Mouse (Mus musculus) erythroblast, embryonic 14.5 days (primary cell): ENCODE data around the gene Uap1. TPM values are rescaled to one million over a fixed set of nuclear protein-coding genes. Genes with fewer than 3 reads are reported as not detected.

Experiments used
- H3K27me3 ChIP-seq: 2 replicates; pipeline ENCODE4 v1.6.1; 2012; ENCODE audit warnings: inconsistent platforms; ENCODE audit not compliant: control insufficient read depth
- H3K36me3 ChIP-seq: 2 replicates; pipeline ENCODE4 v1.6.1; 2012; ENCODE audit warnings: mild to moderate bottlenecking, inconsistent platforms; ENCODE audit not compliant: control insufficient read depth
- H3K4me1 ChIP-seq: 2 replicates; pipeline ENCODE4 v1.6.1; 2012; ENCODE audit warnings: inconsistent platforms; ENCODE audit not compliant: control insufficient read depth
- H3K4me3 ChIP-seq: replicated peaks from 2 replicates; pipeline ENCODE3; 2012; ENCODE audit warnings: moderate library complexity, mild to moderate bottlenecking, inconsistent platforms
- H3K9me3 ChIP-seq: 2 replicates; pipeline ENCODE4 v1.6.1; 2012; ENCODE audit warnings: low read length, inconsistent platforms, mixed read lengths; ENCODE audit not compliant: control insufficient read depth
- GATA1 ChIP-seq: IDR thresholded peaks from 2 replicates; pipeline ENCODE4 v1.6.1; 2012; ENCODE audit warnings: low read length, inconsistent platforms, mixed read lengths
- TAL1 ChIP-seq: IDR thresholded peaks from 3 replicates; pipeline ENCODE4 v1.6.1; 2012; ENCODE audit warnings: low read length, inconsistent platforms, mixed read lengths
- polyA plus RNA-seq: library from polyadenylated mRNA; stranded (reverse); fragments of >175 nt; gene quantifications from 2 replicates; pipeline ENCODE4 v1.2.3, GENCODE M21; 2012

Uap1 gene
- polyA plus RNA-seq, 1 experiment = 0.32 TPM

GRCm38 (mm10) chr1:170155298-170155697, 19.5 kb downstream of the Uap1 start:
- TF ChIP-seq TAL1 = no peak
- TF ChIP-seq GATA1 = no peak
- Histone ChIP-seq H3K36me3 (peaks cover 38% of the 10 kb centered on the region), H3K4me3 (no peak overlapping the region), H3K9me3 (no peaks in the 10 kb centered on the region), H3K4me1 (no peaks in the 10 kb centered on the region), H3K27me3 (no peaks in the 10 kb centered on the region)

DNA sequence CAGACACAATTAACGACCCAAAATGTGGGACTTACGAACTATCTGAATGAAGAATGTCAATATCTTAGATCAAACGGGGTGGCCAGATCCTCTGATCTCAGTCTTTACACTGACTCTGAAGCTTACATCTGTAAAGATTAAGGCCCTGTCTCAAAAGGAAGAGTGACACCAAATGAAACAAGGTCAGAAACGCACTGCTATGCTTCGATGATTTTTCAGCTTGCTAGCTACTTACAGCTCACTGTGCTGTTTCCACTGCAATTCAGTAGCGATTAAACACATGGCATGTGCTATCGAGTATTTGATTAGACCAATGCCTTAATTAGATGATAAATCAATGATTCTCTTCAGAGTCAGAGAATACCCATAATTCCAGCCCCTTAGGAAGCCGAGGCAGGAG, 20.8 kb downstream of the Uap1 start:
- Histone ChIP-seq H3K4me1 (peaks cover 6% of the 10 kb centered on the region), H3K9me3 (no peaks in the 10 kb centered on the region), H3K36me3 (peaks cover 41% of the 10 kb centered on the region), H3K27me3 (no peaks in the 10 kb centered on the region), H3K4me3 (no peak overlapping the region)
- no peak for TF ChIP-seq GATA1
- TF ChIP-seq TAL1 = no peak

DNA sequence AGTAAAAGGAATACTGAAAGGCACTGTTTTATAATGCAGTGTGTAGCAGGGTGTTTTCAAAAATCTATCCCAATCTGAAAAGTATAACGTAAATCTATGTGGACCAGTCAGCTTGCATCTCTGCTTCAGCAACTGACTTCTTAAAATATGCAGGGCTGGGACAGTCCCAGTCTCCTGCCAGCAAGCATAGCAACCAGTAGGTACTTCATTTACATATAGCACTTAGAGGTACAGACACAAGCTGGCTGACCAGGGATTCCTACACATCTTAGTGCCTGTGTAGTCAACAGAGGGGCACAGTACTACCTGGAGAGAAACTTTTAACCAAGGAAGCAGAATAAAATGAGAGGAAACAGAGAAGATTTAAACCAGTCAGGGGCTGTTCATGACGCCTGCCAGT, 22.2 kb downstream of the Uap1 start:
- H3K4me1 ChIP-seq = peaks cover 18% of the 10 kb centered on the region
- no peaks in the 10 kb centered on the region for H3K27me3 ChIP-seq
- no peaks in the 10 kb centered on the region for H3K9me3 ChIP-seq
- TF ChIP-seq GATA1 (no peak), TAL1 (no peak)
- peaks cover 43% of the 10 kb centered on the region for H3K36me3 ChIP-seq
- no peak overlapping the region for H3K4me3 ChIP-seq

DNA sequence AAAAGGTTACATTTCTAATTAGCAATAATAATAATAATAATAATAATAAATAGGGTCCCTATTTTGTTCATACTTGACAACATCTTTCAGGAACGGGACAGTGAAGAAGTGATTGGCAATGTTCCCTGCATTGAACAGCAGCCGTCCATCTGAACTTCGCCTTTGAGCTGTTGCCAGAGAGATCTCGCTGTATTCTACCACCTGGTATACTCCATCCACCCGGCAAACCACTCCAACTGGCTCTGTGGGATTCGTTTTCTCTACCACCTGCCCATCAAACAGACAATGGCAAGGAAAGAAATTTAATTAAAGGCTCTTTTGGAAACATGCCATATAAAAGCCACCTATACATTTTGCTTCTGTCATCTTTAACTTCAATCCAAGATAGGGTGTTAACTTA, 23.9 kb downstream of the Uap1 start:
- no peaks in the 10 kb centered on the region for H3K9me3 ChIP-seq
- peaks cover 21% of the 10 kb centered on the region for H3K4me1 ChIP-seq
- H3K27me3 ChIP-seq = no peaks in the 10 kb centered on the region
- H3K4me3 ChIP-seq = no peak overlapping the region
- peaks cover 47% of the 10 kb centered on the region for H3K36me3 ChIP-seq
- no peak for TF ChIP-seq TAL1
- TF ChIP-seq GATA1 = no peak

GRCm38 (mm10) chr1:170149756-170150155, 25.0 kb downstream of the Uap1 start:
- H3K4me3 ChIP-seq = no peak overlapping the region
- TF ChIP-seq GATA1 (no peak), TAL1 (no peak)
- no peaks in the 10 kb centered on the region for H3K27me3 ChIP-seq
- H3K9me3 ChIP-seq = no peaks in the 10 kb centered on the region
- H3K36me3 ChIP-seq = peaks cover 52% of the 10 kb centered on the region
- peaks cover 21% of the 10 kb centered on the region for H3K4me1 ChIP-seq

DNA sequence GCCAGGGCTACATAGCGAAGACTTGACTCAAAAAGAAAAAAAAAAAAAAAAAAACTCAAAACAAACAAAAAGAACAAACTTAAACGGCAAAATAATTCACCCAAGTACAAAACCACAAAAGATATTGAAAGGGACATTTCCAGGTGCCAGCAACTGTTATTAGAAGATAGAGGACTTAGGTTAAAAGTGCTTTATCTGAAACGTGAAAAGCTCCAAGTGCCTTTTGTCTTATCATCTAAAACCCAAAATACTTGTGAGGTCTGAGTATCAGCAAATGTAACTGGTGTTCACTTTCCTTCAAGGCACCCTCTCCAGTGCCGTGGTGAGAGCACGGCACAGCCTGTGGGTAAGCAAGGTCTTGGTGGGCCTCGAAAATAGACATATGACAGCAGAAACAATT, 26.2 kb downstream of the Uap1 start:
- H3K4me1 ChIP-seq = peaks cover 21% of the 10 kb centered on the region
- H3K27me3 ChIP-seq = no peaks in the 10 kb centered on the region
- TF ChIP-seq GATA1 (no peak), TAL1 (no peak)
- H3K4me3 ChIP-seq = no peak overlapping the region
- peaks cover 58% of the 10 kb centered on the region for H3K36me3 ChIP-seq
- no peaks in the 10 kb centered on the region for H3K9me3 ChIP-seq

DNA sequence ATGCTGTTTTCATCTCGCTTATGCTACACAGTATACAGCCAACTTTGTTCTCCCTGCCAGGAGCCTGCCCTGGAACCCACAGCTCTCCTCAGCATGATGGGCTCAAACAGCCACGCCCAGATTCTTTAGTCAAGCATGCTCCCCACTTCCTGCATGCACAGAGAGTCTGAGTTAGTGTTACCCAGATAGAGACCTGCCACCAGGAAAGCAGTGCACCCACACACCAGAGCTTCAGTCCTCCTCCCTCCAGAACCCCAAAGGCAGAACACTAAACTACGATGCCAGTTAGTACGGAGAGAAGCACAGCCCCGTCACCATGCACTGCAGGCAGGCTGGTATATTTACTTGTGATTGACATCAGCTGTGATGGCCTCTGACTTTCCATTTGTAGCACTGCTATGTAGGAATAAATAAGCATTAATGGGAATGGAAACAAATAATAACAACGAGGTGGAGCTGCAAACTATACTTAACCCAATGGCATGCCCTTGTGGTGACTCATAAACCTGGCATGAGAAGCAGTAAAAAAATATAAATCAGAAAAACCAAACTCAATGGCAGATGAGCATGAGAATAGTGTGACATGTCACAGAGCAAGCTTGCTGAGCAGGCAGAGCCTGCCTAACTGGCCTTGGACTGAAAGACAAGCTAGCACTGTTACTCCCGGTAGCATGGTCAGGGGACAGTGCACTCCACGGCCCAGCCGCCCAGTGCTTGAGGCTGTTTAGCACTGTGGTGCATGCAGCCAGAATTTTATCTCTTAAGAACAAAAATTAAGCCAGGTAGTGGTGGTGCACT, 26.9 kb downstream of the Uap1 start:
- Histone ChIP-seq H3K4me3 (no peak overlapping the region), H3K9me3 (no peaks in the 10 kb centered on the region), H3K27me3 (no peaks in the 10 kb centered on the region), H3K4me1 (peaks cover 21% of the 10 kb centered on the region), H3K36me3 (peaks cover 64% of the 10 kb centered on the region)
- TF ChIP-seq GATA1 (no peak), TAL1 (no peak)

GRCm38 (mm10) chr1:170145606-170146005, 29.2 kb downstream of the Uap1 start:
- TF ChIP-seq TAL1 = no peak
- TF ChIP-seq GATA1 = no peak
- no peaks in the 10 kb centered on the region for H3K9me3 ChIP-seq
- H3K4me3 ChIP-seq = no peak overlapping the region
- H3K4me1 ChIP-seq = peaks cover 21% of the 10 kb centered on the region
- no peaks in the 10 kb centered on the region for H3K27me3 ChIP-seq
- H3K36me3 ChIP-seq = peaks cover 72% of the 10 kb centered on the region

GRCm38 (mm10) chr1:170142256-170142871, 32.4 kb downstream of the Uap1 start:
- Histone ChIP-seq H3K9me3 (no peaks in the 10 kb centered on the region), H3K27me3 (no peaks in the 10 kb centered on the region), H3K36me3 (peaks cover 48% of the 10 kb centered on the region), H3K4me1 (peaks cover 1% of the 10 kb centered on the region), H3K4me3 (no peak overlapping the region)
- TF ChIP-seq GATA1 (no peak), TAL1 (no peak)
